13 mouse cellular contexts compared by ENCODE assay signal in the genomic region with DNA sequence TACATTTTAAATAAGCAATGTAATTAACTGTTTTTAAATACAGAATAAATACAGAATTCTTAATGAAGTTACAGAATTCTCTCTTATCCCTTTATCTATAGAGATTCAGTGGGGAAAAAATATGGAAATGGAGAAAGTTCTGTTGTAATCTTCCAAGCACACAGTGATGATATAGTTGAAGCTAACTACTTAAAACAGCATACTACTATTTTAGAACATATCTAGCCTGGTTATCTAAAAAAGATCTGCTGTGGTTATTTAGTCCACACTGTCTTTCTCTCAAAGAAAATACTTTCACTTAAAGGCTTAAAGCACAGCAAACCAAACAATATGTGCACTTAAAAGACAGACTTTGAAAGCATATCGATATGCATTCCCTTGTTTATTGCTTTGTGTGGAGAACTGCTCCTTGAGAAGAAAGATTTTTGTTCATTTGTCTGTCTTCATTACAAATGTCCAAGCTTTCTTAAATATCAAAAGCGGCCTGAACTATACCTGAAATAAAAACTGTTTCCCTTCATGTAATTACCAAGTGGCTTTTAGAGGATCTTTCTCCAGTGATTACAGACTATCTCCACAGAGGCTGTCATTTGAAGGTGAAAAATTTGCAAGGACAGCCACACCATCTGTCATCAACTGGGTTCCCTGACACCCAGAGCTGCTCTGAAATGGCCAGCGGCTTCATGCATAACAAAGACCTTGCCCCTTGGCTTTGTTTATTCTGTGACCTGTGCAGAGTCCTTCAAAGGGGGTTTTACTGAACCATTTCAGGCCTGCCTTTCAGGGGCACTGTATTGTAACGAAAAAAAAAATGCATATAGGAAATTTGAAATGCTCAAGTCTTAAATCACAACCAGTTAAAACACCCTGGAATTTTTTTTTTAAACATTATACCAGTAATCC.
A peak's percentile ranks its signal among the peaks of the same experiment; 100 is the strongest.
DNase-seq lines count a peak whose midpoint lies in the region; ATAC-seq and TF ChIP-seq lines count a peak whose summit lies in the region.
"Had no signal": no experiment of that assay in that cellular context is flagged by ENCODE, and none has a peak within 500 bp of the region (broad histone marks: within the 10 kb centered on the region; RNA-seq: fewer than 3 reads in every experiment).

No protein-coding gene starts in this region.

- no peak overlapping the region for H3K4me2 ChIP-seq in hindbrain, embryonic 15.5 days
- H3K4me2 ChIP-seq: heart, embryonic 15.5 days had no signal

- H3K9me3 ChIP-seq in hindbrain, embryonic 15.5 days = no peaks in the 10 kb centered on the region
- H3K9me3 ChIP-seq: heart, embryonic 15.5 days had no signal

- H3K36me3 ChIP-seq in hindbrain, embryonic 15.5 days = no peaks in the 10 kb centered on the region
- H3K36me3 ChIP-seq: heart, embryonic 15.5 days had no signal

- peaks cover 5% of the 10 kb centered on the region for H3K4me1 ChIP-seq in hindbrain, embryonic 15.5 days (replicated peaks)
- H3K4me1 ChIP-seq: heart, embryonic 15.5 days had no signal

- ATAC-seq in hindbrain, embryonic 15.5 days (ENCODE audit: low FRiP score, low read depth) = peak; percentile 83

- H3K4me3 ChIP-seq in left cerebral cortex, adult 2 months = no peak overlapping the region
- H3K4me3 ChIP-seq in hindbrain, embryonic 15.5 days = no peak overlapping the region
- H3K4me3 ChIP-seq: erythroblast, embryonic 14.5 days; heart, embryonic 15.5 days had no signal

- 0 out of 2 replicates have a peak overlapping the region, but pooled peaks have one; percentile 22 for H3K9ac ChIP-seq in hindbrain, embryonic 15.5 days
- H3K9ac ChIP-seq: heart, embryonic 15.5 days; liver, embryonic 14.5 days had no signal

- no peak for TF ChIP-seq CTCF in left cerebral cortex, adult 2 months (IDR thresholded peaks at IDR 0.05)

- intact Hi-C loops in left cerebral cortex, adult 2 months (cut with DNase I) = no loop called here

- DNase-seq in left cerebral cortex, adult 2 months (ENCODE audit: extremely low spot score in 1 of 2, low spot score in 2 of 2) = no peak
- DNase-seq in left cerebral cortex, adult 18-20 months (ENCODE audit: low spot score in 2 of 2) = no peak
- DNase-seq in embryo, embryonic 11 days = peak; percentile 76
- DNase-seq in retina, embryonic 14.5 days (ENCODE audit: low spot score) = peak; percentile 83
- DNase-seq in gastrocnemius, adult 8-10 months (ENCODE audit: low spot score in 2 of 2) = no peak
- no peak for DNase-seq in right cerebral cortex, postnatal 14 days
- no peak for DNase-seq in spleen, postnatal 36 days (ENCODE audit: low spot score in 2 of 2)
- DNase-seq: adrenal gland, adult 2 months; thymus, postnatal 14 days had no signal

- 7% methylated on average over 4 of the region's 4 CpGs for WGBS in hindbrain, embryonic 15.5 days

- H3K27ac ChIP-seq in left cerebral cortex, adult 2 months = peak overlapping the region; percentile 16; the same call in 1 of the 2 replicates
- H3K27ac ChIP-seq in hindbrain, embryonic 15.5 days (replicated peaks) = peak overlapping the region; percentile 55
- H3K27ac ChIP-seq: heart, embryonic 15.5 days; liver, embryonic 14.5 days had no signal

- no peaks in the 10 kb centered on the region for H3K27me3 ChIP-seq in hindbrain, embryonic 15.5 days
- H3K27me3 ChIP-seq: heart, embryonic 15.5 days had no signal

Comparison
In these comparisons a context has a peak if more than half of its experiments do, and no peak if none do; other contexts are left out.
1. DNase-seq: peak in embryo, embryonic 11 days (single experiment) and retina, embryonic 14.5 days (single experiment); none in left cerebral cortex, adult 2 months (0 of 2), left cerebral cortex, adult 18-20 months (0 of 2), gastrocnemius, adult 8-10 months (0 of 2), right cerebral cortex, postnatal 14 days (single experiment) and spleen, postnatal 36 days (0 of 2).